Mouse (Mus musculus): Measurements from ENCODE around the gene Gm2007. TPM values are rescaled to one million over a fixed set of nuclear protein-coding genes. Genes with fewer than 3 reads are reported as not detected.
"Not testable (repeated sequence)": the region's sequence is repeated elsewhere in the genome, so short reads cannot be mapped to it uniquely, and the experiment has no call there.

Gene Gm2007
- not detected in 2 replicates for polyA plus RNA-seq (2015; fragmentation: Nextera tagmentation; extraction: Ambion mirVana)

DNA sequence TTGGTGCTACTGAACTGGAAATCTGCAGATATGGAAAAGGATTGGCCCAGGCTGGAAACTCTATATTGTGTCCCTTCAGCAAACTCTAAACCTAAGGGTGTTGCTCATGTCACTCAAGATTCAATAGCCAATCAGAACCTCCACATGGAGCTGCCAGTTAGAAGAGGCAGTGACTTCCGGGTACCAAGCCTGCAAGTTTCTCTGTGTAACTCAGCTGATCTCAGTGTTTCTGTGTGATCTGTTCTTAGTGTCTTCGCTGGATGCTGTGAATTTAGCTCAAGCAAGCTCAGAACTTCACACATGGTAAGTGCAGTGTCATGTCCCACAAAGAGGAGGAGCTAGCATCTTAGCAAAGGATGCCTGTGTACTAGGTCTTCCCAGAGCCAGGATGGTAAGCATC is at the start of gene Gm2007:
Gm2007 (plus strand) TSS at position 301 of the 400 bp plus-strand sequence.
- not testable (repeated sequence) for H3K4me1 ChIP-seq (ENCODE audit: insufficient read depth, low read depth, low read length); H3K4me2 ChIP-seq (replicated peaks; ENCODE audit: low read depth, low read length); H3K27ac ChIP-seq (ENCODE audit: low read length); H3K27me3 ChIP-seq (replicated peaks; ENCODE audit: insufficient read depth, low read length); ATAC-seq; H3K36me3 ChIP-seq (ENCODE audit: insufficient read depth, low read length); DNase-seq (ENCODE audit: low spot score); H3K4me3 ChIP-seq (ENCODE audit: low read depth, low read length); H3K9me3 ChIP-seq (ENCODE audit: low read length); H3K9ac ChIP-seq (replicated peaks; ENCODE audit: low read depth)
- WGBS, result no CpG with 5 or more reads among the region's 2 CpGs

DNA sequence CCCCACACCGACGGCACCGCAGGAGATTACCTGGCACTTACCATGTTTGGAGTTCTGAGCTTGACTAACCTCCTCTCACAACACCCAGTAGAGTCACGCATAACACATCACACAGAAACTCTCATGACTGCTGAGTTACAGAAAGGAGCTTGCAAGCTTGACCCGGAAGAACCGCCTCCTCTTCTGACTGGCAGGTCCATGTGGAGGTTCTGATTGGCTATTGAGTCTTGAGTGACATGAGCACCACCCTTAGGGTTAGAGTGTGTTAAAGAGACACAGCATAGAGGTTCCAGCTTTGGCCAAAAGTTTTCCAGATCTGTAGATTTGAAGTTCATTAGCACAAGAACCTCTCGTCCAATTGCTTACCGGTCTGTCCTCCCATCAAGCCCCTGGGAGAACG is 37.8 kb upstream of the Gm2007 start, which contains the start of gene Zfp969:
Zfp969 (minus strand) TSS at position 101 of the 400 bp plus-strand sequence.
- ATAC-seq; H3K4me3 ChIP-seq (ENCODE audit: low read depth, low read length); H3K9ac ChIP-seq (replicated peaks; ENCODE audit: low read depth); H3K4me1 ChIP-seq (ENCODE audit: insufficient read depth, low read depth, low read length); DNase-seq (ENCODE audit: low spot score); H3K9me3 ChIP-seq (ENCODE audit: low read length); H3K4me2 ChIP-seq (replicated peaks; ENCODE audit: low read depth, low read length); H3K27ac ChIP-seq (ENCODE audit: low read length); H3K27me3 ChIP-seq (replicated peaks; ENCODE audit: insufficient read depth, low read length); H3K36me3 ChIP-seq (ENCODE audit: insufficient read depth, low read length): not testable (repeated sequence)
- WGBS, result no CpG with 5 or more reads among the region's 9 CpGs

DNA sequence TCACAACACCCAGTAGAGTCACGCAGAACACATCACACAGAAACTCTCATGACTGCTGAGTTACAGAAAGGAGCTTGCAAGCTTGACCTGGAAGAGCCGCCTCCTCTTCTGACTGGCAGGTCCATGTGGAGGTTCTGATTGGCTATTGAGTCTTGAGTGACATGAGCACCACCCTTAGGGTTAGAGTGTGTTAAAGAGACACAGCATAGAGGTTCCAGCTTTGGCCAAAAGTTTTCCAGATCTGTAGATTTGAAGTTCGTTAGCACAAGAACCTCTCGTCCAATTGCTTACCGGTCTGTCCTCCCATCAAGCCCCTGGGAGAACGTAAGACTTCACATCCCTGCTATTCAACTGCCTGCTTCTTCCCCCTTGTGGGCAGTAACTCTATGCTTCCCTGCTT is 59.7 kb downstream of the Gm2007 start, which contains the start of gene Gm14288:
Gm14288 (minus strand) TSS at position 101 of the 400 bp plus-strand sequence.
- H3K9ac ChIP-seq (replicated peaks; ENCODE audit: low read depth); H3K36me3 ChIP-seq (ENCODE audit: insufficient read depth, low read length); H3K4me1 ChIP-seq (ENCODE audit: insufficient read depth, low read depth, low read length); H3K4me3 ChIP-seq (ENCODE audit: low read depth, low read length); DNase-seq (ENCODE audit: low spot score); H3K9me3 ChIP-seq (ENCODE audit: low read length); ATAC-seq; H3K4me2 ChIP-seq (replicated peaks; ENCODE audit: low read depth, low read length); H3K27me3 ChIP-seq (replicated peaks; ENCODE audit: insufficient read depth, low read length); H3K27ac ChIP-seq (ENCODE audit: low read length): not testable (repeated sequence)
- no CpG with 5 or more reads among the region's 6 CpGs for WGBS

Other genes starting within 250 kb of the Gm2007 start
- not detected in 2 replicates for gene Gm11007, start 97.6 kb upstream of the Gm2007 start, polyA plus RNA-seq (2015; fragmentation: Nextera tagmentation; extraction: Ambion mirVana)
- gene Zfp969, start 37.9 kb upstream of the Gm2007 start, polyA plus RNA-seq (2015; fragmentation: Nextera tagmentation; extraction: Ambion mirVana), result 19.6 and 28.9 TPM in 2 replicates
- gene Gm14288, start 59.6 kb downstream of the Gm2007 start, polyA plus RNA-seq (2015; fragmentation: Nextera tagmentation; extraction: Ambion mirVana), result 1.8 and 2.5 TPM in 2 replicates
- 11.3 and 14.7 TPM in 2 replicates for gene Gm6710, start 127.7 kb downstream of the Gm2007 start, polyA plus RNA-seq (2015; fragmentation: Nextera tagmentation; extraction: Ambion mirVana)
- gene Zfp966, start 189.6 kb downstream of the Gm2007 start, polyA plus RNA-seq (2015; fragmentation: Nextera tagmentation; extraction: Ambion mirVana), result 0.70 and 0.89 TPM in 2 replicates
- 11.4 and 12.5 TPM in 2 replicates for gene Gm2026, start 223.8 kb downstream of the Gm2007 start, polyA plus RNA-seq (2015; fragmentation: Nextera tagmentation; extraction: Ambion mirVana)